Mouse (Mus musculus) activated CD4-positive, CD25-positive, alpha-beta regulatory T cell, adult 4 months (primary cell): ENCODE measurements at regions not wholly inside any gene's neighbourhood (a gene's known extent, or its start where the extent isn't known, plus 50 kb on each side); places are given as distances from the start of the nearest gene placed in this dataset.

ENCODE experiments used
- ATAC-seq: one replicate; pipeline ENCODE4 v1.8.0; 2017

GRCm38 (mm10) chr8:9042835-9043792, 352.8 kb upstream of the Arglu1 start:
- no peak for ATAC-seq

- no peak for ATAC-seq
Observed at GRCm38 (mm10) chr8:9029156-9029555, 338.8 kb upstream of the Arglu1 start.

GRCm38 (mm10) chr8:9027672-9028071, 337.4 kb upstream of the Arglu1 start:
- no peak for ATAC-seq

- ATAC-seq = no peak
Observed at GRCm38 (mm10) chr8:9025872-9026271, 335.6 kb upstream of the Arglu1 start.

GRCm38 (mm10) chr8:9025378-9025777, 335.1 kb upstream of the Arglu1 start:
- no peak for ATAC-seq

GRCm38 (mm10) chr8:9020744-9021143, 330.4 kb upstream of the Arglu1 start:
- ATAC-seq = no peak

- no peak for ATAC-seq
Observed at GRCm38 (mm10) chr8:9020180-9020579, 329.9 kb upstream of the Arglu1 start.

- no peak for ATAC-seq
Observed at GRCm38 (mm10) chr8:9011785-9012510, 321.6 kb upstream of the Arglu1 start.

- ATAC-seq = no peak
Observed at GRCm38 (mm10) chr8:9008006-9008780, 317.9 kb upstream of the Arglu1 start.

- no peak for ATAC-seq
Observed at GRCm38 (mm10) chr8:8999914-9000313, 309.6 kb upstream of the Arglu1 start.

GRCm38 (mm10) chr8:8997621-8998020, 307.3 kb upstream of the Arglu1 start:
- no peak for ATAC-seq

GRCm38 (mm10) chr8:8994596-8995189, 304.4 kb upstream of the Arglu1 start:
- ATAC-seq = no peak

- ATAC-seq = no peak
Observed at GRCm38 (mm10) chr8:8994008-8994407, 303.7 kb upstream of the Arglu1 start.

GRCm38 (mm10) chr8:8992461-8993032, 302.2 kb upstream of the Arglu1 start:
- ATAC-seq = peak; percentile 40

GRCm38 (mm10) chr8:8991026-8991425, 300.7 kb upstream of the Arglu1 start:
- no peak for ATAC-seq

GRCm38 (mm10) chr8:8986068-8986467, 295.7 kb upstream of the Arglu1 start:
- no peak for ATAC-seq

GRCm38 (mm10) chr8:8985395-8985794, 295.1 kb upstream of the Arglu1 start:
- peak; percentile 36 for ATAC-seq

GRCm38 (mm10) chr8:8984829-8985251, 294.5 kb upstream of the Arglu1 start:
- no peak for ATAC-seq

GRCm38 (mm10) chr8:8984159-8984828, 294.0 kb upstream of the Arglu1 start:
- no peak for ATAC-seq

GRCm38 (mm10) chr8:8983133-8983661, 292.9 kb upstream of the Arglu1 start:
- no peak for ATAC-seq

GRCm38 (mm10) chr8:8978969-8979368, 288.6 kb upstream of the Arglu1 start:
- ATAC-seq = no peak
